Mouse (Mus musculus): ENCODE measurements around the gene Gabbr2. TPM values are rescaled to one million over a fixed set of nuclear protein-coding genes. Genes with fewer than 3 reads are reported as not detected.
A peak's percentile ranks its signal among the peaks of the same experiment; 100 is the strongest.

The Gabbr2 gene
- polyA plus RNA-seq, 1 experiment from 2014 or later, result 12.7 TPM

DNA sequence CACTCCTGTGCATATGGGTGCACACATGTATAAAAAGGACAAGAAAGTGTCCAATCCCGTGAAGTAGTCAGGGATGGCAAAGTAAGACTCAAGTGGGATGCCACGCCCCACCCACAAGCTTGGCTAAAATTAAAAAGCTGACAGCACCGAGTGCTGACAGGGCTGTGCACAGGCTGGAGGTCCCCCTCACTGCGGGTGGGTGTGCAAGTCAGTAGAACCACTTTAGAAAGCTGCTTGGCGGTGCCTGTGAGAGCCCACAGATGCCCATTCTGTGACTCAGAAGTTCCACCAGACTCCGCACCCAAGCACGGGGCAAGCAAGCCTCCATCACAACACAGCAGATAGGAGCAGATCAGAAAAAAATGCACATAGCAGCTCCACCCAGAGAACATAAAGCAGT lies 197.1 kb downstream of the Gabbr2 start:
- ATAC-seq (replicated peaks), result no peak
- WGBS, result 91% methylated on average over 7 of the region's 7 CpGs
- Histone ChIP-seq H3K4me1 (no peaks in the 10 kb centered on the region), H3K27me3 (replicated peaks) (no peaks in the 10 kb centered on the region), H3K4me2 (no peak overlapping the region), H3K9me3 (no peaks in the 10 kb centered on the region), H3K36me3 (replicated peaks) (no peaks in the 10 kb centered on the region), H3K4me3 (no peak overlapping the region), H3K9ac (no peak overlapping the region), H3K27ac (no peak overlapping the region)

DNA sequence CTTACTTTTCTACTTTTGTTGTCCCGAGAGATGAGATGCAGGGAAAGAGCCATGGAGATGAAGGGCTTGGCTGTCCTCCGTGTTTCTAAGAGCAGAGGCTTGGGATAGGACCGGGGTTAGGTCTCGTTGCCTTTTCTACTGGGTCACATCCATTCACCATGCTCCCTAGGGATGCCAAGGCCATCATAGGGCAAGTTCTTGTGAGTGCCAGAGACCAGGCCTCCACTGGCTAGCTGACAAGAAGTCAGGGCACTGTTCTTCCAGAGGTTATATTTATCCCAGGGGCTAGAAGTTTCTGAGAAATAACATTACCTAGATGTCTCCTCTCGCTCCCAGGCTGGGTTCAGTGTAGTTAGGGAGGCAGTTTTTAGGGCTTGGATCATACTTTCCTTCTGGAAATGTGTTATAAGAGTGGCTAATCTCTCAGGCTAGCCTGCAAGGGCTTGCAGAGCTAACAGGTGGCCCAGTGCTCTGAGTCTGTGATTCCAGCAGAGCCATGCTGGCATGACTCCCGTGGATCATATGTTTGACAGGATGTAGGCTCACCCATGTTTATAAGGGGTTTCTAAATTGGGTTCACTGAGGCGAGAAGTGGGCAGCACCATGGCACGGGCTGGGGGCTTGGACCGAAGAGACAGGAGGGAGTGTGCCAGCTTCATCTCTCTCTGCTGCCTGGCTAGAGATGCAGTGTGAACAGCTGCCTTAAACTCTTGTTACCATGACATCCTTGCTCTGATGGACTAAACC lies 199.2 kb downstream of the Gabbr2 start:
- Histone ChIP-seq H3K4me3 (no peak overlapping the region), H3K27ac (no peak overlapping the region), H3K36me3 (replicated peaks) (no peaks in the 10 kb centered on the region), H3K9me3 (no peaks in the 10 kb centered on the region), H3K4me1 (no peaks in the 10 kb centered on the region), H3K27me3 (replicated peaks) (no peaks in the 10 kb centered on the region), H3K9ac (no peak overlapping the region), H3K4me2 (no peak overlapping the region)
- ATAC-seq (replicated peaks), result no peak
- WGBS, result 85% methylated on average over 9 of the region's 9 CpGs

DNA sequence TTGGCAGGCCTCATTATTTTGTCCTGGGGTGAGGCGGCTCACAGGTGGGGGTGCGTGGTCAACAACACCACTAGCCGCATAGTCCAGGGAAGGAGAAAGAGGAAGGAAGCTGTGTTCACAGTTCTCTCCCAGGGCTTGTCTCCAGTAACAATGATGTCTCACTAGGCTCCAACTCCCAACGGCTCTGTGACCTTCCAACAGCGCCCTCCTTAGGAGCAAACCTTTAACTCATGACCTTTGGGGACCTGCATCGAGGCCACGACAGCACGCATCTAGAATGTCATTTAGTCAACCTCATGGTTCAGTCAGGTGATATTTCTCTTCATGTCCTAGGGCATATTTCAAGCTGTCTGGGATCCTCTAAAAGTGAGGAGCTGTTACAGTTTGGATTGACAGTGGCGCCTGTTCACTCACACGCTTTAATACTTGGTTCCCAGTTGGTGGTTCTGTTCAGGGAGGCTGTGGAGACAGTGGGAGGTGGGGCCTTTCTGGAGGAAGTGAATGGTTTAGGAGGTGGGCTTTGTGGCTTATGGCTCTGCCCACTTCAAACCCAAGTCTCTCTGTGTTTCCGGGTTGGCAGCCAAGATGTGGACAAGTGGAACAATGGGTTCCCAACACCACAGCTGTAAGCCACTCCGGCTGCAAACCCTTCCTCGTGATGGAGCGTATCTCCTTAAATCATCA lies 200.3 kb downstream of the Gabbr2 start:
- 81% methylated on average over 14 of the region's 14 CpGs for whole genome bisulfite sequencing
- Histone ChIP-seq H3K27me3 (replicated peaks) (no peaks in the 10 kb centered on the region), H3K4me3 (no peak overlapping the region), H3K9me3 (no peaks in the 10 kb centered on the region), H3K36me3 (replicated peaks) (no peaks in the 10 kb centered on the region), H3K27ac (no peak overlapping the region), H3K4me2 (no peak overlapping the region), H3K9ac (no peak overlapping the region), H3K4me1 (no peaks in the 10 kb centered on the region)
- no peak for ATAC-seq (replicated peaks)

DNA sequence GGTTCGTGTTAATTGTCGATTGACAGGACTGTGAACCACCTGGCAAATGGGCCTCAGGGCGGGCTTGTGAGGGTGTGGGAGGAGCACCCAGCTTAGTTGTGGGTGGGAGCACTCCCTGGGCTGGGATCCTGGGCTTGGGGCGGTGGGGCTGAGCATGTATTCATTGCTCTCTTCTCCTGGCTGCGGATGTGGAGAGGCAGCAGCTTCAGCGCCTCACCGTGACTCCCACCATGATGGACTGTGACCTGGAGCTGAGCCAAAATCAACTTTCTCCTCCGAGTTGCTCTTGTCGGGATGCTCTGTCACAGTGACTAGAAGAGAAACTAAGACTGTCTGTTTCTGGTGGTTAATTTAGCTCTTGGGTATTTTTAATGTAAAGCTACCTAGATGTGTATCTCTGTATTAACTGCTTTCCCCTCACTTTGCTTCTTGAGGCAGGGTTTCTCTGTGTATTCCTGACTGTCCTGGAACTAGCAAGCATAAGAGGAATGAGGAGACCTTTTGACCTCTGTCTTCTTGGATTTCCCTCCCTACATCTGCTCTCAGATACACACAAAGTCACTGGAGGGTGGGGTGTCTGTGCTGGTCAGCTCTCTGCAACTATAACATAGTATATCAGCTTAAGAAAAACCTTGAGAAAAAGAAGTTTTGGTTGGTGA lies 200.9 kb downstream of the Gabbr2 start:
- no peak overlapping the region for H3K4me2 ChIP-seq
- 61% methylated on average over 9 of the region's 9 CpGs for WGBS

DNA sequence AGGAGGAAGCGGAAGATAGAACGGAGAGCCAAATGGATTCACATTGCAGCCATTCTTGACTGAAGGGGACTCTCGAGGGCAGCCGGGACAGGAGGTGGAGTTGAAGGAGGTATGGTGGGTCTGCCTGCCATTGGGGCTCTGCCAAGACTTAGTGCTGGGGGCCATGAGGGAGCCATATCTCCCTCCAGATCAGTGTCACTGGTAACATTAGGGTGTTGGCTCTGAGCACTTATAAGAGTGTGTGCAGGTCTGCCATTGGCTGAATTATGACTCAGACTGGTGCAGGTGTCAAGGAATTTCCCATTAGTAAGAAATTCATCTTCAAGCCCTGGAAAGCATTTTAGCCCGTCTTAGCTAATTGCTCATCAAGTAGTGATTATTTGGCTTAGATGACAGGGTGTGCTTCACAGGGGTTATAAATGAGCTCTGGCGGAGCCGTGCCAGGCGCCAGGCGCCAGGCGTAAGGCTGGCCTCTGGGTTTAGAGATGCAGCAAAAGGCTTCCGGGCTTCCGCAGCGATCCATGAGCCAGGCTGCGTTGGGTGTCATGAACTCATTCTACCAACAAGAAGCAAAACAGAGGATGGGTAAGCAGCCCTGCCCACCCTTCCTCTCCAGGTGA lies 207.1 kb downstream of the Gabbr2 start:
- H3K9me3 ChIP-seq, result no peaks in the 10 kb centered on the region
- 91% methylated on average over 14 of the region's 14 CpGs for WGBS
- H3K4me3 ChIP-seq, result no peak overlapping the region
- no peak overlapping the region for H3K27ac ChIP-seq
- no peak for ATAC-seq (replicated peaks)
- H3K9ac ChIP-seq, result no peak overlapping the region
- H3K36me3 ChIP-seq (replicated peaks), result no peaks in the 10 kb centered on the region
- no peak overlapping the region for H3K4me2 ChIP-seq
- H3K4me1 ChIP-seq, result no peaks in the 10 kb centered on the region
- no peaks in the 10 kb centered on the region for H3K27me3 ChIP-seq (replicated peaks)

More for the DNA sequence above, 200.9 kb downstream of the Gabbr2 start:
- no peaks in the 10 kb centered on the region for H3K36me3 ChIP-seq (replicated peaks)
- no peak overlapping the region for H3K4me3 ChIP-seq
- no peak overlapping the region for H3K9ac ChIP-seq
- no peak for ATAC-seq (replicated peaks)
- H3K9me3 ChIP-seq, result no peaks in the 10 kb centered on the region
- no peaks in the 10 kb centered on the region for H3K4me1 ChIP-seq
- H3K27ac ChIP-seq, result no peak overlapping the region
- H3K27me3 ChIP-seq (replicated peaks), result no peaks in the 10 kb centered on the region

DNA sequence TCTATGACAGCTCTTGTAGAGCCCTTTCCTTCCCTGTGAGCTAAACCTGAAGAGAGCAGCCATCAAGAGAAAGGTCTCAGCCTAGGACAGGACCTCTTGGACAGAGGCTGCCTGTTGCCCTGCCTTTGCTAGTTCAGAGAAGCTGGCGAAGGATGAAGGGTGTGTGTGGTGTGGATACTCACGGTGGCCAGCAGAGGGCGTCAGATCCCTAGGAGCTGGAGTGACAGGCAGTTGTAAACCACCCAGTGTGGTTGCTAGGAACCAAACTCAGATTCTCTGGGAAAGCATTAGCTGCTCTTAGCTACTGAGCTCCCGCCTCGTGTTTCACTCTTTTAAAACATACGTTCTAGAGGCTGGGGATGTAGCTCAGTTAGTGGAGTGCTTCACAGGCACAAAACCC lies 210.6 kb downstream of the Gabbr2 start:
- no peaks in the 10 kb centered on the region for H3K27me3 ChIP-seq (replicated peaks)

DNA sequence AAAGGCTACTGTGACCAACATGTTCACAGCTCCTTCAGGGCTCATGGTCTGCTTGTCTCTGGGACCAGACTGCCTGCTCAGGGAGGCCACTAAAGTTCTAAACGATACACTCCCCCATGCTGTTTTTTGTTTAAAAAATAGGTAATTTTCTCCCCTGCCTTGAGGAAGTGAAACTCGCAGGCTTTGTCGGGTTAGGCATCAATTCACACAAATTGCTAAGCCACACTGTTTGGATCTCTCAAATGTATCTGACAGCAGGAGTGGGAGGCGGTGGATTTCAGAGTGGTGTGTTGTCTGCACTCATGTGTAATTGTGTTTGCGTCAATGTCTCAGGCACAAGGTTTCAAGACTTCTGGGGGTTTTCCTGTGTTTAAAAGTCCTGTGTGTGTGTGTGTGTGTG lies 215.7 kb downstream of the Gabbr2 start:
- Histone ChIP-seq H3K9ac (no peak overlapping the region), H3K27me3 (replicated peaks) (no peaks in the 10 kb centered on the region), H3K27ac (no peak overlapping the region), H3K4me2 (no peak overlapping the region), H3K4me3 (no peak overlapping the region), H3K36me3 (replicated peaks) (no peaks in the 10 kb centered on the region), H3K4me1 (no peaks in the 10 kb centered on the region), H3K9me3 (no peaks in the 10 kb centered on the region)
- 76% methylated on average over 5 of the region's 5 CpGs for WGBS
- ATAC-seq (replicated peaks), result no peak

More for the DNA sequence above, 210.6 kb downstream of the Gabbr2 start:
- H3K36me3 ChIP-seq (replicated peaks), result no peaks in the 10 kb centered on the region
- ATAC-seq (replicated peaks), result no peak
- H3K9ac ChIP-seq, result no peak overlapping the region
- no peaks in the 10 kb centered on the region for H3K9me3 ChIP-seq
- 64% methylated on average over 6 of the region's 6 CpGs for WGBS
- H3K4me1 ChIP-seq, result no peaks in the 10 kb centered on the region
- no peak overlapping the region for H3K27ac ChIP-seq
- no peak overlapping the region for H3K4me2 ChIP-seq
- no peak overlapping the region for H3K4me3 ChIP-seq

DNA sequence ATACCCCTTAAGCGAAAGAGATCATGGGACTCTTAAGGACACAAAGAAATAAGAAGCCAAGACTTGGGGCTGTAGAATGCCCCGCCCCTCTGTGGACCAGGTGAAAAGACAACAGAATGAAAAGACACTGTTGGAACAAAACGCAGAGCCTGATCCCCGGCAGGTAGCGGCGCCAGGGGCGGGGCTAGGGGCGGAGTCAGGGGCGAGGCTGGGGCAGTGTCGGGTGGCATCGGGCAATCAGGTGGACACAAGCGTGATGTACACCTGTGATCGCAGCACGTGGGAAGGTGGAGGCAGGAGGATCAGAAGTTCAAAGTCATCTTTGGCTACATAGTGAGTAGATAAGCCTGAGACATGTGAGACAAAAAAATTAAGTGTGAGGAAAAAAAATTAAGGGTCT lies 217.0 kb downstream of the Gabbr2 start:
- no peak overlapping the region for H3K4me3 ChIP-seq
- no peak for ATAC-seq (replicated peaks)
- no peaks in the 10 kb centered on the region for H3K27me3 ChIP-seq (replicated peaks)
- H3K36me3 ChIP-seq (replicated peaks), result no peaks in the 10 kb centered on the region
- no peak overlapping the region for H3K9ac ChIP-seq
- 24% methylated on average over 14 of the region's 14 CpGs for WGBS
- no peak overlapping the region for H3K4me2 ChIP-seq
- H3K4me1 ChIP-seq, result no peaks in the 10 kb centered on the region
- no peaks in the 10 kb centered on the region for H3K9me3 ChIP-seq
- H3K27ac ChIP-seq, result no peak overlapping the region

DNA sequence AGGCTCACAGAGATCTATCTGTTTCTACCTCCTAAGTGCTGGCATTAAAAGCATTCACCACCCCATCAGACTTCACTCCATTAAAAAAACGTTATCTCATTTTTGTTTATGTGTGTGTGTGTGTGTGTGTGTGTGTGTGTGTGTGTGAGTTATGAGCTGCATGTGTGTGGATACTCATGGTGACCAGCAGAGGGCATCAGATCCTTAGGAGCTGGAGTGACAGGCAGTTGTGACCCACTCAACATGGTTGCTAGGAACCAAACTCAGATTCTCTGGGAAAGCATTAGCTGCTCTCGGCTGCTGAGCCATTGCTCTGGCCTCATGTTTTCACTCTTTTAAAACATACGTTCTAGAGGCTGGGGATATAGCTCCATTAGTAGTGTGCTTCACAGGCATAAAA lies 218.4 kb downstream of the Gabbr2 start:
- 93% methylated on average over 3 of the region's 3 CpGs for WGBS
- Histone ChIP-seq H3K4me3 (no peak overlapping the region), H3K9me3 (no peaks in the 10 kb centered on the region), H3K9ac (no peak overlapping the region), H3K4me2 (no peak overlapping the region), H3K4me1 (no peaks in the 10 kb centered on the region), H3K36me3 (replicated peaks) (no peaks in the 10 kb centered on the region), H3K27ac (no peak overlapping the region), H3K27me3 (replicated peaks) (no peaks in the 10 kb centered on the region)
- ATAC-seq (replicated peaks), result no peak

DNA sequence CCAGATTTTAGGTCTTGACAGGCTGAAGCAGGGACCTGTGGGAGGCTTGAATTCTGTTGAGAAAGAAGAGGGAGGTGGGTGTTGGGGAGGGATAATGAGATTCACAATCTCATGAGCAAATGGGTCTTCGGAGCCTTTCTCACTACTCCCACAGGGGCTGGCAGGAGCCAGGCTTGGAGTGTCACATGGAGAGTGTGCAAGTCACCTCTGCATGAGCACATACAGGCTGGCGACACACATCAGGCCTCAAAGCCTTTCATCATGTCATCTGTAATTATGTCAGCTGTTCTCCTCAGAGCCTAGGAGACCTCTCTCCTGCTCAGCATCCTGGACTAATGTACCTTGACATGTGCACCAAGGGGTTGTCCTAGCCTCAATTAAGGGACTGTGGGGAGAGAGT lies 219.1 kb downstream of the Gabbr2 start:
- Histone ChIP-seq H3K27ac (no peak overlapping the region), H3K36me3 (replicated peaks) (no peaks in the 10 kb centered on the region), H3K4me3 (no peak overlapping the region), H3K9me3 (no peaks in the 10 kb centered on the region), H3K4me2 (no peak overlapping the region), H3K27me3 (replicated peaks) (no peaks in the 10 kb centered on the region), H3K4me1 (no peaks in the 10 kb centered on the region), H3K9ac (no peak overlapping the region)
- ATAC-seq (replicated peaks), result no peak
- 71% methylated on average over 2 of the region's 2 CpGs for WGBS

DNA sequence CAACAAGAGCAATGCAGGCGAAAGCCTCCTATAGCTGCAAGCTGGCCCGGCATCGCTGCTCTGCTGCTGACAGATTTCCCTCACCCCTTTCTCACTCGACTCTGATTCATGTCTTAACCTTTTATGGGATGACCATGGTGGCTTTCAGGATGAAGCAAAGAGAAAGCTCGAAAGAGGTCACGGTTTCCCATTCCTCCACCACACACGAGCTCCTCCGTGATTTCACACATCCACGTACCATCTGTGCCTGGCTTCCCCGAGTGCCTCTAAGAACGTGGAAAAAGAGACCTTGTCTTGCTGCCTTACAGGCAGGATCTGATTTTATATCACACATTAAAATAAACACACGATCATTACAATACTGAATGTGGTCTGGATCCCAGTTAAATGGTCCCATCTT lies 220.6 kb downstream of the Gabbr2 start:
- ATAC-seq (replicated peaks), result peak; percentile 16; the same call in 1 of the 2 replicates
- Histone ChIP-seq H3K4me1 (0 out of 2 replicates have a peak, but pooled peaks cover 3% of the 10 kb centered on the region), H3K27me3 (replicated peaks) (no peaks in the 10 kb centered on the region), H3K9ac (no peak overlapping the region), H3K4me2 (no peak overlapping the region), H3K4me3 (no peak overlapping the region), H3K9me3 (no peaks in the 10 kb centered on the region), H3K36me3 (replicated peaks) (no peaks in the 10 kb centered on the region), H3K27ac (peak overlapping the region; percentile 49)
- WGBS, result 75% methylated on average over 12 of the region's 12 CpGs

DNA sequence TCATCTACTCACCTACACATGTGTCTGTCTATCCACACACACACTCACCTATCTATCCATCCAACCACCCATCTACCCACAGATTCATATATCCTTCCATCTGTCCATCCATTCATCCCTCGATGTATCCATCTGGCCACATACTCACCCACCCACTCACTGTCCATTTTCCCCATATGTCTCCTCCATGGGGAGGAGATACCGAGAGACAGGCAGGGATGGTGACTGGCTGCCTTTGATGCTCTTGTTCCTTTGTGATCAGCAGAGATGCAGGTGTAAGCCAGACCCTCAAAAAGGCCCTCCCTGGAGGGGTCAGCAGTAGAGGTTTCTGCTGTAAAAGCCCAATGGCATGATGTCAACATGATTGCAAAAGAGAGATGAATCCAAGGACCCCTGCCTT lies 221.0 kb downstream of the Gabbr2 start:
- Histone ChIP-seq H3K4me2 (no peak overlapping the region), H3K9ac (no peak overlapping the region), H3K27ac (peak overlapping the region; percentile 49), H3K4me3 (no peak overlapping the region), H3K36me3 (replicated peaks) (no peaks in the 10 kb centered on the region), H3K27me3 (replicated peaks) (no peaks in the 10 kb centered on the region), H3K9me3 (no peaks in the 10 kb centered on the region), H3K4me1 (0 out of 2 replicates have a peak, but pooled peaks cover 3% of the 10 kb centered on the region)
- ATAC-seq (replicated peaks), result peak; percentile 58; the same call in 1 of the 2 replicates
- WGBS, result 75% methylated on average over 2 of the region's 2 CpGs

Data from midbrain, embryonic 15.5 days (tissue).